Mouse (Mus musculus) liver, adult 2 months (tissue): ENCODE results near the gene Tmem106a. TPM values are rescaled to one million over a fixed set of nuclear protein-coding genes. Genes with fewer than 3 reads are reported as not detected.
"Not testable (repeated sequence)": the region's sequence is repeated elsewhere in the genome, so short reads cannot be mapped to it uniquely, and the experiment has no call there.

Experiments used
- DNase-seq: peaks from one replicate; pipeline ENCODE4 v3.0.0-alpha.2; 2011; ENCODE audit warnings: low read depth, low spot score; ENCODE audit errors: extremely low read depth
- H3K27ac ChIP-seq: fragments of 200-500 bp; replicated peaks from 2 replicates; pipeline ENCODE4 v1.5.1; 2012; ENCODE audit warnings: low read depth, mild to moderate bottlenecking, control low read depth, inconsistent platforms, low read length; ENCODE audit not compliant: insufficient read depth
- H3K27me3 ChIP-seq: fragments of 200-500 bp; 2 replicates; pipeline ENCODE4 v1.6.1; 2012; ENCODE audit warnings: mild to moderate bottlenecking, moderate library complexity, low read length, inconsistent platforms; ENCODE audit not compliant: control insufficient read depth, insufficient read depth
- H3K36me3 ChIP-seq: fragments of 200-500 bp; 2 replicates; pipeline ENCODE4 v1.6.1; 2012; ENCODE audit warnings: low read length, inconsistent platforms; ENCODE audit not compliant: control insufficient read depth, insufficient read depth
- H3K4me1 ChIP-seq: fragments of 200-500 bp; 2 replicates; pipeline ENCODE4 v1.6.1; 2011; ENCODE audit warnings: low read length; ENCODE audit not compliant: control insufficient read depth, insufficient read depth
- H3K4me3 ChIP-seq: fragments of 200-500 bp; 2 replicates; pipeline ENCODE4 v1.5.1; 2011; ENCODE audit warnings: low read depth, mild to moderate bottlenecking, control low read depth, low read length, moderate library complexity; ENCODE audit not compliant: insufficient read depth
- H3K79me2 ChIP-seq: fragments of 200-500 bp; 2 replicates; pipeline ENCODE4 v1.6.1; 2012; ENCODE audit warnings: inconsistent platforms, mild to moderate bottlenecking, low read length, moderate library complexity; ENCODE audit not compliant: control insufficient read depth, insufficient read depth
- H3K9ac ChIP-seq: fragments of 200-500 bp; 2 replicates; pipeline ENCODE4 v1.6.1; 2012; ENCODE audit warnings: low read depth, mild to moderate bottlenecking, control low read depth, inconsistent platforms, low read length
- CTCF ChIP-seq: fragments of 200-500 bp; IDR thresholded peaks from 2 replicates; pipeline ENCODE4 v1.5.1; 2011; ENCODE audit warnings: low read depth, low read length, control low read depth
- POLR2A ChIP-seq: fragments of 200-500 bp; IDR thresholded peaks from 2 replicates; pipeline ENCODE4 v1.6.1; 2011; ENCODE audit warnings: low read length, control low read depth; ENCODE audit not compliant: insufficient read depth; ENCODE audit errors: extremely low read depth
- WGBS: fragments of 180-500 bp; shearing (Covaris S2); methylation state at CpG from one replicate; pipeline ENCODE4 v1.1.7; 2018; 5-methylcytosine and 5-hydroxymethylcytosine counted together
- polyA plus RNA-seq: library from polyadenylated mRNA; depleted of rRNA; stranded (reverse); fragments of >200 nt; gene quantifications from 2 replicates; pipeline ENCODE4 v1.2.3, GENCODE M21; 2012
- total RNA-seq: library from RNA; depleted of rRNA; stranded (reverse); fragments of >200 nt; gene quantifications from 2 replicates; pipeline ENCODE4 v1.2.3, GENCODE M21; 2014

Gene Tmem106a
- total and polyA plus RNA-seq, 2 experiments, result 6.4 to 23.1 TPM

GRCm38 (mm10) chr11:101604116-101604515, 22.1 kb downstream of the Tmem106a start:
- Histone ChIP-seq H3K27me3 (no peaks in the 10 kb centered on the region), H3K27ac (no peak overlapping the region), H3K9ac (no peak overlapping the region), H3K4me1 (no peaks in the 10 kb centered on the region), H3K4me3 (no peak overlapping the region), H3K79me2 (no peaks in the 10 kb centered on the region), H3K36me3 (no peaks in the 10 kb centered on the region)
- DNase-seq, result no peak
- TF ChIP-seq POLR2A (no peak), CTCF (no peak)
- 19% methylated on average over 3 of the region's 3 CpGs for WGBS

DNA sequence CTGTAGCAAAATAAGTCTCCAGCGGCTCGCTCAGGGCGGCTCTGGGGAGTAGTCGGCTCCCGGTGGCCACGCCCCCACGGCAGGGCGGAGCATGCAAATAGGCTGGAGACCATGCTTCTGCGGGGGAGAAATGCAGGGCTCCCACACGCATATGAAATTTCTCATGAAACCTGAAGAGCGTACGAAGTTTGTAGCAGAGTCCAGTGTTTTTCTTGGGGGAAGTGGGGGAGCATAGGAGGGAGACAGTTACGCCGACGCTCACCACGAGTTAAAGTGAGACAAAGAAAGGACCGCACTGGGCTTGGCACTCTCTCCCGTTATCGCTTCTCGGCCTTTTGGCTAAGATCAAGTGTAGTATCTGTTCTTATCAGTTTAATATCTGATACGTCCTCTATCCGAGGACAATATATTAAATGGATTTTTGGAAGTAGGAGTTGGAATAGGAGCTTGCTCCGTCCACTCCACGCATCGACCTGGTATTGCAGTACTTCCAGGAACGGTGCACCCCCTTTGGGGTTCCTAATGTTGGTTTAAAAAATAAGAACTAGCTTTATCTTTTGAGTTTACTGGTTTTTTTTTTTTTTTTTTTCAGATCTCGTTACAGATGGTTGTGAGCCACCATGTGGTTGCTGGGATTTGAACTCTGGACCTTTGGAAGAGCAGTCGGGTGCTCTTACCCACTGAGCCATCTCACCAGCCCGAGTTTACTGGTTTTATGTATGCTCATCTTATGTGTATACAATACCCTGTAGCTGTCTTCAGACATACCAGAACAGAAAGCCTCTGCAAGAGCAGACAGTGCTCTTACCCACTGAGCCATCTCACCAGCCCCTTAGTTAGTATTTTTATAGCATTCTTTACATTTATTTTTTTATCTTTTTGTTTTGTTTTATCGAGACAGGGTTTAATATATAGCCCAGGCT, 22.8 kb downstream of the Tmem106a start:
- DNase-seq, result peak; percentile 54
- peak; percentile 29; the same call in 1 of the 2 replicates for TF ChIP-seq POLR2A
- H3K27ac ChIP-seq, H3K27me3 ChIP-seq, H3K36me3 ChIP-seq, H3K4me1 ChIP-seq, H3K79me2 ChIP-seq: not testable (repeated sequence)
- peak overlapping the region; percentile 23; the same call in 1 of the 2 replicates for H3K9ac ChIP-seq
- H3K4me3 ChIP-seq, result peak overlapping the region; percentile 9; the same call in 1 of the 2 replicates
- WGBS, result under 1% methylated on average over 30 of the region's 30 CpGs

DNA sequence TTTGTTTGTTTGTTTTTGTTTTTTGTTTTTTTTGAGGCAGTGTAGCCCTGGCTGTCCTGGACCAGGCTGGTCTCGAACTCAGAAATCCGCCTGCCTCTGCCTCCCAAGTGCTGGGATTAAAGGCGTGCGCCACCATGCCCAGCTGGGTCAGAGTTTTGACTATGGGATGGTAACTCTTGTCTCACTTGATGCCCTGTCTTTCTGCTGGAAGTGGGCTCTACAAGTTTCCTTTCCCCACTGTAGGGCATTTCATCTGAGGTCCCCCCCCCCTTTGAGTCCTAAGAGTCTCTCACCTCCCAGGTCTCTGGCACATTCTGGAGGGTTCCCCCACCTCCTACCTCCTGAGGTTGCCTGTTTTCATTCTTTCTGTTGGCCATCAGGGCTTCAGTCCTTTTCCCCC, 25.1 kb downstream of the Tmem106a start:
- H3K79me2 ChIP-seq, H3K4me3 ChIP-seq, H3K9ac ChIP-seq, H3K36me3 ChIP-seq, H3K4me1 ChIP-seq, H3K27me3 ChIP-seq, H3K27ac ChIP-seq, DNase-seq: not testable (repeated sequence)
- 96% methylated on average over 4 of the region's 4 CpGs for WGBS

DNA sequence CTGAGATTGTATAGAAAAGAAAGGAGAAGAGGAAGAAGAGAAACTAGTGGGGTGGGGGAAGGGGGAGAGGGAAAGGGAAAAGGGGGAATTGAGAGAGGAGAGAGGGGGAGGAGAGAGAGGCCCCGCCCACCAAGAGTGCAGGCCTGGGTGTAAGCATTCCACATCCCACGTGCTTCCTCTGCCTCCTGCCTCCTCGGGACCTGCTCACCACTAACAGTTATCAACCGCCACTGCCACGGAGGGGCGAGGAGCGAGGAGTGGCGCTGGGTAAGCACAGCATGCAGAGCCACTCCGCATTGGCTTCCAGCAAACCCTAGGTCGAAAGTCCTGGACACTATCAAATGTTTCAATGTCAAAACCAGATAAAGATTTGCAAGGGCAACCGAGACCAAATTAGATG, 28.4 kb downstream of the Tmem106a start:
- TF ChIP-seq CTCF, result no peak
- no peak for TF ChIP-seq POLR2A
- 20% methylated on average over 11 of the region's 11 CpGs for WGBS

GRCm38 (mm10) chr11:101613596-101613995, 31.6 kb downstream of the Tmem106a start:
- Histone ChIP-seq H3K27me3 (peaks cover 3% of the 10 kb centered on the region; the same call in 1 of the 2 replicates), H3K9ac (no peak overlapping the region), H3K36me3 (no peaks in the 10 kb centered on the region), H3K79me2 (no peaks in the 10 kb centered on the region), H3K4me1 (no peaks in the 10 kb centered on the region), H3K4me3 (no peak overlapping the region), H3K27ac (no peak overlapping the region)
- no peak for TF ChIP-seq POLR2A
- DNase-seq, result no peak
- WGBS, result 80% methylated on average over 6 of the region's 6 CpGs

More for the DNA sequence above, 28.4 kb downstream of the Tmem106a start:
- H3K4me1 ChIP-seq, result no peaks in the 10 kb centered on the region
- no peak overlapping the region for H3K27ac ChIP-seq
- H3K9ac ChIP-seq, result no peak overlapping the region
- no peaks in the 10 kb centered on the region for H3K79me2 ChIP-seq
- no peak for DNase-seq
- H3K36me3 ChIP-seq, result no peaks in the 10 kb centered on the region
- no peaks in the 10 kb centered on the region for H3K27me3 ChIP-seq
- H3K4me3 ChIP-seq, result no peak overlapping the region

DNA sequence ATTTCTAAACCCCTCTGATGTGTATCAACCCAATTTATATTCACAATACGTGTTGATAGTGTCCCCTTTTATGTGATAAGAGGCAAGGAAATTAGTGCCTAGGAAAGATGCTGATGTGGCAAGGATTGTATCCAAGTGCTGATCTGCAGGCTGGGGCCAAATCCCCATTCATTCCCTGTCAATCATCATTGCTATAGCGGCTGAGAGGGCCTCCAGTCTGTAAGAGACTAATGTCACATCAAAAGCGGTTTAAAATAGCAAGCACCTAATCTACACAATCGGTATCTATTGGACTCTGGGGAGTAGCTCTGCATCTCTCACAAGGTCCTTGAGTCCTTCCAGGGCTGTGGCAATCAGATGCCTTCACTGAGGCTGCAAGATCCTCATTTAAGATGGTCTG, 32.1 kb downstream of the Tmem106a start:
- DNase-seq, result no peak
- H3K4me3 ChIP-seq, result no peak overlapping the region
- no peak for TF ChIP-seq CTCF
- TF ChIP-seq POLR2A, result no peak
- no peaks in the 10 kb centered on the region for H3K36me3 ChIP-seq
- no peak overlapping the region for H3K9ac ChIP-seq
- 84% methylated on average over 4 of the region's 4 CpGs for WGBS
- H3K4me1 ChIP-seq, result no peaks in the 10 kb centered on the region
- peaks cover 3% of the 10 kb centered on the region; the same call in 1 of the 2 replicates for H3K27me3 ChIP-seq
- H3K27ac ChIP-seq, result no peak overlapping the region
- H3K79me2 ChIP-seq, result no peaks in the 10 kb centered on the region
